Mouse (Mus musculus) induced T-regulatory cell, adult 2 months (primary cell): ENCODE measurements around the gene Ngrn.
A peak's percentile ranks its signal among the peaks of the same experiment; 100 is the strongest.

ENCODE experiments used
- DNase-seq: peaks from one replicate; pipeline ENCODE4 v3.0.0-alpha.2; 2012; ENCODE audit warnings: low read depth

Gene Ngrn

GRCm38 (mm10) chr7:80260625-80261371 is at the start of gene Ngrn:
Ngrn (plus strand) TSS chr7:80261215.
- peak; percentile 93 for DNase-seq

DNA sequence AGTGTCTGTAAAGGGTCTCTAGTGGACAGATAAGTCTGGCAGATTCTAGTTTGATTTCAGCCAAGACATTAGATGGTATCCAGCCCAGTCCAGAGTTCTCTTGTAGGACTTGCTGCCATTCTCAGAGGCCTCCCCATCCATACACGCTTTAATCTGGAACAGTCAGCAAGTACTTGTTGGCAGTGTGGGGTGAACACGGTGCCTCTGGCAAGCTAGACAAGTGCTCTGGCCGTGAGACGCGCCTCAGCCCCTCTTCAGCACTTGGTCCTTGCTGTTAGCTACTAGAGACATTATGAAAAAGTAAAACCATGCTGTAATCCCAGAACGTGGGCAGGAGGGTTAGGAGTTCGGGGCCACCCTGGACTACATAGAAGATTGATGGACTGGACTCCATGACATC is 47.4 kb upstream of the Ngrn start:
- DNase-seq, result no peak

DNA sequence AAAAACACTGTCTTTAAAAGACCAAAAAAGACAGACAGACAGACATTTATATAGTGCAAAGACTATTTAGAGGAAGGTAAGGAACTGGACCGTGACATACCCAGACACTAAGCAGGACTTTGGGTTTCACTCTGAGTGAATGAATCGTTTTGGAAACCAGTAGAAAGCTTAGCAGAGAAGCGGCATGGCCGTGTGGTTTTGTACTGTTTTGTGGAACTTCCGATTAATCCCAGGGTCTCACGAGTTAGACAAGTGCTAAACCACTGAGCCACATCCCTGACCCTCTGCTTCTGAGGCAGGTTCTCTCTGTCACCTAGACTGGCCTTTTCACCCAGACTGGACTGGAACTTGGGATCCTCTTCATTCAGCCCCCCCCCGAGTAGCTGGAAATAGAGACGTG is 46.6 kb upstream of the Ngrn start:
- DNase-seq, result no peak

- peak; percentile 89 for DNase-seq
These were observed 45.6 kb upstream of the Ngrn start for GRCm38 (mm10) chr7:80215398-80215797.

- no peak for DNase-seq
These were observed 44.4 kb upstream of the Ngrn start for GRCm38 (mm10) chr7:80216566-80216965.

DNA sequence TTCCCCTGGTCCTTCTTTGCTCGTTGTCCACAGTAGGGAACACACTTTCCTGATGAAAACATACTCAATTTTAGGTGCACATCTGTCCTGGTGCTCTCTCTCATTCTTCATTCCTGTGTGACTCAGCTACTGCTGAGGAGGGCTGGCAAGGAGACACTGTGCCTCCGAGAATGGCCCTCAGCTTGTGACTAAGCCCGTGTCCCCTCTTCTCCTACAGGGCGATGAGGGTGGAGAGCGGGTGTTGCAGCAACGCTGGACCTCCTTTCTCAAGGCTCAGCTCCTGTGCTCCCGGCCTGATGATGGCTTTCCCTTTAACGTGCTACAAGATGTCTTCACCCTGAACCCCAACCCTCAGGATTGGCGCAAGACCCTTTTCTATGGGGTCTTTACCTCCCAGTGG is 42.3 kb upstream of the Ngrn start:
- DNase-seq, result no peak

- no peak for DNase-seq
These were observed 40.7 kb upstream of the Ngrn start for GRCm38 (mm10) chr7:80220237-80220797.

DNA sequence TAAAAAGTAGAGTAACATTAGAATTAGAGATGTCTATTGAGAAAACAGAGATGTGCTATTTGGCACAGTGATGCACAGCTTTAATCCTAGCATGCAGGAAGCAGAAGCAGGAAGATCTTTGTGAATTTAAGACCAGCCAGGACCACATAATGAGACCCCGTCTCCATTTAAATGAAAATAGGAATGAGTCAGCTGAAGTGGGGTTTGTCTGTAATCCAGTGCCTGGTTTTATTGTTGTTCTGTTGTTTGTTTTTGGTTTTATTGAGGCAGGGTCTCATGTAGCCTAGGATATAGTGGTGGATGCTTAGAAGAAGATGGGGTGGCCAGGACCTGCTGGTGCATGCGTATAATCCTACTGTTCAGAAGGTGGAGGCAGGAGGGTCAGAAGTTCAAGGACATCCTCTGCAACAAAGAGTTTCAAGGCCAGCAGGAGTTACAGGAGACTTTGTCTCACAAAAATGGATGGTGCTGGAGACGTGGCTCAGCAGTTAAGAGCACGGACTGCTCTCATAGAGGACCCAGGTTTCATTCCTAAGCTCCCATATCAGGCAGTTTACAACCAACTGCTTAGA is 39.8 kb upstream of the Ngrn start:
- DNase-seq, result no peak

- no peak for DNase-seq
These were observed 34.0 kb upstream of the Ngrn start for GRCm38 (mm10) chr7:80227065-80227464.

DNA sequence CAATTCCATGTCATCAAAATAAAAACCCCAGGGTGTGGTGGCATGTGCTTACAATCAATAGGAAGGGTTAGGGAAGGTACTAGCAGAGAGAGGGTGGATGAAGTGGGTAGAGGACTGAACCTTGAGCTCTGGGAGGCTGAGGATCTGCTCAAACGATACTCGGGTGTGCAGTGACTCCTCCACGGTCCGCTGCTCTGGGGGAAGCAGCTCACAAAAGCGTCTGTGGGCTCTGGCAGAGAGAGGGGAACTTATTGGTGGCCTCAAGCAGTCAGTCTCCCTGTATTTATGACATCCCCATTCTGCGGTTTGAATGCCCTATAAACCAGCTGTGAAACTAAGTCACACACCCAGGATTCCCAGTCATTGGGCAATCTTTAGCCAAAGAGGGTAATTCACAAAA is 30.8 kb upstream of the Ngrn start:
- DNase-seq, result no peak

GRCm38 (mm10) chr7:80231971-80232488 is 29.0 kb upstream of the Ngrn start:
- DNase-seq, result peak; percentile 58

GRCm38 (mm10) chr7:80232489-80233029 is 28.5 kb upstream of the Ngrn start, which contains the start of the genes Cib1 and Gdpgp1:
Cib1 (minus strand) TSS chr7:80232813.
Gdpgp1 (plus strand) TSS chr7:80232865.
- peak; percentile 99 for DNase-seq

GRCm38 (mm10) chr7:80233799-80234198 is 27.2 kb upstream of the Ngrn start:
- peak; percentile 44 for DNase-seq

- DNase-seq, result no peak
These were observed 22.5 kb upstream of the Ngrn start for GRCm38 (mm10) chr7:80238542-80238941.

DNA sequence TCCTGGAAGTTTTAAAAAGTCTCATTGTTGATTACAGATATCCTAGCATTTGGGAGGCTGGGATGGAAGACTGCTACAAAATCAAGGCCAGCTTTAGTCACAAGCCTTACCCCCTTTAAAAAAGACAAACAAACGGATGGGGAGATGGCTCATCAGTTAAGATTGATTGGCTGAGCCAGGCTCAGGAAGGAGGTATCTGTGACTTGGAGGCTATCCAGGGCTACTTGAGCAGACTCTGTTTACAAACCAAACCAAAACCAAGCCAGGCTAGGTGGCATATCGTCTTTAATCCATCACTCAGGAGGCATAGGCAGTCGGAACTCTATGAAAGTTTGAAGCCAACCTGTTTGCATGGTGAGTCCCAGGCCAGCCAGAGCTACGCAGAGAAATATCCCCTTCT is 19.4 kb upstream of the Ngrn start:
- DNase-seq, result no peak

- no peak for DNase-seq
These were observed 16.2 kb upstream of the Ngrn start for GRCm38 (mm10) chr7:80244851-80245250.

- DNase-seq, result peak; percentile 97
These were observed 14.8 kb upstream of the Ngrn start, which contains the start of gene Ttll13 for GRCm38 (mm10) chr7:80246148-80246721. Ttll13 (plus strand) TSS chr7:80246376.

DNA sequence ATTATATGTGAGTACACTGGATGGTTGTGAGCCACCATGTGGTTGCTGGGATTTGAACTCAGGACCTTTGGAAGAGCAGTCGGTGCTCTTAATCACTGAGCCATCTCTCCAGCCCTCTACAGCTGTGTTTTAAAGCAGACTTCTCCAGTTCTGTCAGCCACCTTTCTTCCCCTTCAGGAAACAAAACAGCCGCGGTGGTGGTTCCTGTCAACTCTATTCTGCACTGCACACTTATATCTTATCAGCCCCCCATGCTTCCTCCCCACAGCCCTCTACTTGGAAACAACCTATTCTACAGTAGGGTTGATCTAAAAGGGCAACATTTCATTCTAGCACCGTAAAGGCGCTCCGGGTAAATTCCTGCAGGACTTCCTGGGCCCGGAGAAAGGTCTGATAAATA is 14.2 kb upstream of the Ngrn start:
- DNase-seq, result peak; percentile 47

- DNase-seq, result no peak
These were observed 8.6 kb upstream of the Ngrn start for GRCm38 (mm10) chr7:80252437-80252836.

- DNase-seq, result peak; percentile 60
These were observed 8.1 kb upstream of the Ngrn start for GRCm38 (mm10) chr7:80252886-80253285.

GRCm38 (mm10) chr7:80255981-80256380 is 5.0 kb upstream of the Ngrn start:
- peak; percentile 46 for DNase-seq

DNA sequence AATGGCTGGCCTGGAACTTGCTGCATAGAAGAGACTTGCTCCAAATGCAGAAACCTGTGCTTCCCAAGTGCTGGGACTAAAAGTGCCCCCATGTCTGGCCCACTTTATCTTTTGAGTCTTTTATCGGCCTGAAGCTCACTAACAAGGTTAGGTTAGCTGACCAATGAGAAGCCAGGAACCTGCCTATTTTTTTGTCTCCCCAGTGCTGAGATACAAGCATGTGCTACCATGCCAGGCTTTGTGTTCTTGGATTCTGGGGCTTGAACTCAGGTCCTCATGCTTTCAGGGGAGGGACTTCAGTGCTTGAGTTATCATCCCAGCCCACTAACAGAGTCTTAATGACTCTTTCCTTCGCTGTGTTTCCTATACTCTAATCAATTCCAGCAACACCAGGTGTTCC is 3.3 kb upstream of the Ngrn start:
- DNase-seq, result no peak
